Comparison of ENCODE assay signal across 19 mouse cellular contexts in genomic region chr15:77301122-77301521, GRCm38 (mm10). TPM values are rescaled to one million over a fixed set of nuclear protein-coding genes. Genes with fewer than 3 reads are reported as not detected.
DNase-seq lines count a peak whose midpoint lies in the region; ATAC-seq and TF ChIP-seq lines count a peak whose summit lies in the region.
"Had no signal": no experiment of that assay in that cellular context is flagged by ENCODE, and none has a peak within 500 bp of the region (broad histone marks: within the 10 kb centered on the region; RNA-seq: fewer than 3 reads in every experiment).

No protein-coding gene starts in this region.

- TF ChIP-seq CTCF in gastrocnemius, adult 2 months (IDR thresholded peaks at IDR 0.05): no peak
- TF ChIP-seq CTCF in kidney, postnatal 0 days (IDR thresholded peaks at IDR 0.05; ENCODE audit: low read depth): no peak
- no peak for TF ChIP-seq CTCF in kidney, adult 2 months (conservative IDR thresholded peaks at IDR 0.05; ENCODE audit: insufficient read depth, insufficient read length, low read depth, low read length)

- no peaks in the 10 kb centered on the region for H3K9me3 ChIP-seq in kidney, postnatal 0 days (replicated peaks; ENCODE audit: low read length)
- H3K9me3 ChIP-seq in limb, embryonic 10.5 days (replicated peaks): no peaks in the 10 kb centered on the region
- H3K9me3 ChIP-seq: neural tube, embryonic 13.5 days had no signal

- H3K27ac ChIP-seq in gastrocnemius, adult 2 months: peak overlapping the region; percentile 76
- no peak overlapping the region for H3K27ac ChIP-seq in kidney, postnatal 0 days
- no peak overlapping the region for H3K27ac ChIP-seq in kidney, adult 2 months (ENCODE audit: insufficient read depth, low read depth, low read length)
- peak overlapping the region; percentile 54; the same call in 1 of the 2 replicates for H3K27ac ChIP-seq in limb, embryonic 10.5 days
- H3K27ac ChIP-seq: neural tube, embryonic 13.5 days had no signal

- peak overlapping the region; percentile 26 for H3K4me3 ChIP-seq in gastrocnemius, adult 2 months
- H3K4me3 ChIP-seq in kidney, postnatal 0 days (replicated peaks; ENCODE audit: low read depth, low read length): no peak overlapping the region
- no peak overlapping the region for H3K4me3 ChIP-seq in kidney, adult 2 months (ENCODE audit: insufficient read depth, low read depth, low read length)
- H3K4me3 ChIP-seq in limb, embryonic 10.5 days: peak overlapping the region; percentile 21
- H3K4me3 ChIP-seq: neural tube, embryonic 13.5 days had no signal

- peaks cover 14% of the 10 kb centered on the region for H3K4me1 ChIP-seq in kidney, postnatal 0 days (replicated peaks; ENCODE audit: insufficient read depth, low read length)
- no peaks in the 10 kb centered on the region; the same call in 1 of the 2 replicates for H3K4me1 ChIP-seq in kidney, adult 2 months (ENCODE audit: control insufficient read depth, insufficient read depth, low read length)
- peaks cover 88% of the 10 kb centered on the region for H3K4me1 ChIP-seq in limb, embryonic 10.5 days

- H3K9ac ChIP-seq in kidney, postnatal 0 days (ENCODE audit: low read depth, low read length): no peak overlapping the region
- H3K9ac ChIP-seq: forebrain, postnatal 0 days; neural tube, embryonic 13.5 days had no signal

- intact Hi-C loops in gastrocnemius, adult 2 months (cut with DNase I): no loop called here
- intact Hi-C loops in gastrocnemius, postnatal 36 days (cut with DNase I): no loop called here

- WGBS in kidney, postnatal 0 days: 54% methylated on average over 6 of the region's 6 CpGs
- WGBS in kidney, adult 2 months: 80% methylated on average over 6 of the region's 6 CpGs
- WGBS in limb, embryonic 10.5 days: 45% methylated on average over 6 of the region's 6 CpGs

- H3K4me2 ChIP-seq in kidney, postnatal 0 days (ENCODE audit: low read length): no peak overlapping the region
- H3K4me2 ChIP-seq: midbrain, embryonic 11.5 days; neural tube, embryonic 13.5 days had no signal

- H3K27me3 ChIP-seq in kidney, postnatal 0 days (ENCODE audit: insufficient read depth, low read length): no peaks in the 10 kb centered on the region
- no peaks in the 10 kb centered on the region for H3K27me3 ChIP-seq in kidney, adult 2 months (replicated peaks; ENCODE audit: control insufficient read depth, insufficient read depth, low read length)
- H3K27me3 ChIP-seq in limb, embryonic 10.5 days (ENCODE audit: low read depth, poor library complexity, severe bottlenecking): no peaks in the 10 kb centered on the region
- H3K27me3 ChIP-seq: neural tube, embryonic 13.5 days had no signal

- no peak for TF ChIP-seq POLR2A in kidney, adult 2 months (IDR thresholded peaks at IDR 0.05; ENCODE audit: low read depth, low read length)

- H3K36me3 ChIP-seq in kidney, postnatal 0 days (ENCODE audit: insufficient read depth, low read length): no peaks in the 10 kb centered on the region
- H3K36me3 ChIP-seq in kidney, adult 2 months (ENCODE audit: control insufficient read depth, insufficient read depth, low read length): no peaks in the 10 kb centered on the region
- H3K36me3 ChIP-seq in limb, embryonic 10.5 days: peaks cover 17% of the 10 kb centered on the region

- peak; percentile 46 for DNase-seq in gastrocnemius, adult 2 months
- no peak for DNase-seq in gastrocnemius, postnatal 36 days
- DNase-seq in kidney, postnatal 0 days (ENCODE audit: low spot score): peak; percentile 68
- DNase-seq in kidney, adult 2 months: no peak
- peak; percentile 49 for DNase-seq in limb, embryonic 10.5 days (ENCODE audit: low spot score)
- DNase-seq in skeletal muscle tissue, adult 2 months (ENCODE audit: low read depth, low spot score): peak; percentile 63
- no peak for DNase-seq in ovary, postnatal 14 days (ENCODE audit: low spot score)
- no peak for DNase-seq in Muller cell, postnatal 12 days (ENCODE audit: inconsistent ontology term)
- DNase-seq: adrenal gland, postnatal 10 days; cerebellum, adult 11 months; forebrain, postnatal 0 days; gastrocnemius, postnatal 10 days; heart, postnatal 14 days; liver; lung, adult 18-20 months; thymus, adult 18-20 months had no signal

- no peak for ATAC-seq in kidney, postnatal 0 days (replicated peaks; ENCODE audit: low FRiP score, low read depth)
- ATAC-seq: forebrain, postnatal 0 days; inflammation-experienced regulatory T-cells, adult 6 months had no signal

RNA-seq across cellular contexts. Expression of gene Rbfox2, which starts 5.7 kb away (rescaled TPM):
- total RNA-seq in gastrocnemius, adult 2 months (2021): 10 to 100 TPM; 48.2 to 78.6 TPM
- total RNA-seq in gastrocnemius, postnatal 36 days (2021): 10 to 100 TPM; 44.2 to 63.3 TPM
- polyA plus RNA-seq in kidney, postnatal 0 days (2015; fragmentation: Nextera tagmentation; extraction: Ambion mirVana): 22.7 and 25.1 TPM in 2 replicates
- polyA plus RNA-seq in kidney, adult 2 months (2012; rRNA removed): 18.7 and 20.3 TPM in 2 replicates
- polyA plus RNA-seq in limb, embryonic 10.5 days (2016; fragmentation: Nextera tagmentation; extraction: Ambion mirVana): 45.8 and 62.6 TPM in 2 replicates
- polyA plus RNA-seq: inflammation-experienced regulatory T-cells, adult 6 months had no signal

Comparison
In these comparisons a context has a peak if more than half of its experiments do, and no peak if none do; other contexts are left out.
1. DNase-seq: peak in gastrocnemius, adult 2 months (single experiment), kidney, postnatal 0 days (single experiment), limb, embryonic 10.5 days (single experiment) and skeletal muscle tissue, adult 2 months (single experiment); none in gastrocnemius, postnatal 36 days (0 of 2), kidney, adult 2 months (single experiment), ovary, postnatal 14 days (single experiment) and Muller cell, postnatal 12 days (single experiment).
2. H3K27ac ChIP-seq: peak in gastrocnemius, adult 2 months (single experiment) and limb, embryonic 10.5 days (single experiment); none in kidney, postnatal 0 days (single experiment) and kidney, adult 2 months (single experiment).
3. H3K4me3 ChIP-seq: peak in gastrocnemius, adult 2 months (single experiment) and limb, embryonic 10.5 days (single experiment); none in kidney, postnatal 0 days (single experiment) and kidney, adult 2 months (single experiment).